Mouse (Mus musculus) limb, embryonic 15.5 days (tissue): ENCODE results near the gene Gm10065. TPM values are rescaled to one million over a fixed set of nuclear protein-coding genes. Genes with fewer than 3 reads are reported as not detected.
A peak's percentile ranks its signal among the peaks of the same experiment; 100 is the strongest.
"Not testable (repeated sequence)": the region's sequence is repeated elsewhere in the genome, so short reads cannot be mapped to it uniquely, and the experiment has no call there.

ENCODE experiments used
- ATAC-seq: fragments of 200-750 bp; cut with Nextera tagmentation; 2 replicates; pipeline ENCODE4 v1.8.0; 2017; ENCODE audit warnings: low read depth, moderate TSS enrichment; ENCODE audit not compliant: insufficient number of reproducible peaks, low FRiP score, low TSS enrichment
- H3K27ac ChIP-seq: fragments of 300-500 bp; sonication (generic); 2 replicates; pipeline ENCODE4 v1.5.1; 2015; ENCODE audit warnings: moderate library complexity, mild to moderate bottlenecking, inconsistent platforms
- H3K27me3 ChIP-seq: fragments of 300-500 bp; sonication (generic); 2 replicates; pipeline ENCODE4 v1.6.1; 2015; ENCODE audit warnings: inconsistent platforms
- H3K36me3 ChIP-seq: fragments of 300-500 bp; sonication (generic); 2 replicates; pipeline ENCODE4 v1.6.1; 2015; ENCODE audit warnings: inconsistent platforms
- H3K4me1 ChIP-seq: fragments of 300-500 bp; sonication (generic); 2 replicates; pipeline ENCODE4 v1.6.1; 2015; ENCODE audit warnings: inconsistent platforms
- H3K4me2 ChIP-seq: fragments of 300-500 bp; sonication (generic); 2 replicates; pipeline ENCODE4 v1.6.1; 2015; ENCODE audit warnings: mild to moderate bottlenecking, inconsistent platforms
- H3K4me3 ChIP-seq: fragments of 300-500 bp; sonication (generic); 2 replicates; pipeline ENCODE4 v1.5.1; 2015; ENCODE audit warnings: mild to moderate bottlenecking, inconsistent platforms
- H3K9ac ChIP-seq: fragments of 300-500 bp; sonication (generic); 2 replicates; pipeline ENCODE4 v1.6.1; 2015; ENCODE audit warnings: inconsistent platforms
- H3K9me3 ChIP-seq: fragments of 300-500 bp; sonication (generic); 2 replicates; pipeline ENCODE4 v1.6.1; 2016; ENCODE audit warnings: inconsistent platforms
- WGBS: fragments of 180-500 bp; shearing (Covaris S2); methylation state at CpG from one replicate; pipeline ENCODE4 v1.1.7; 2015; 5-methylcytosine and 5-hydroxymethylcytosine counted together
- polyA plus RNA-seq: library from polyadenylated mRNA; unstranded; fragments of >200 nt; fragmentation: Nextera tagmentation; extraction: Ambion mirVana; gene quantifications from 2 replicates; pipeline ENCODE4 v1.2.1, GENCODE M21; 2015

Gm10065 gene
- not detected in 2 replicates for polyA plus RNA-seq

DNA sequence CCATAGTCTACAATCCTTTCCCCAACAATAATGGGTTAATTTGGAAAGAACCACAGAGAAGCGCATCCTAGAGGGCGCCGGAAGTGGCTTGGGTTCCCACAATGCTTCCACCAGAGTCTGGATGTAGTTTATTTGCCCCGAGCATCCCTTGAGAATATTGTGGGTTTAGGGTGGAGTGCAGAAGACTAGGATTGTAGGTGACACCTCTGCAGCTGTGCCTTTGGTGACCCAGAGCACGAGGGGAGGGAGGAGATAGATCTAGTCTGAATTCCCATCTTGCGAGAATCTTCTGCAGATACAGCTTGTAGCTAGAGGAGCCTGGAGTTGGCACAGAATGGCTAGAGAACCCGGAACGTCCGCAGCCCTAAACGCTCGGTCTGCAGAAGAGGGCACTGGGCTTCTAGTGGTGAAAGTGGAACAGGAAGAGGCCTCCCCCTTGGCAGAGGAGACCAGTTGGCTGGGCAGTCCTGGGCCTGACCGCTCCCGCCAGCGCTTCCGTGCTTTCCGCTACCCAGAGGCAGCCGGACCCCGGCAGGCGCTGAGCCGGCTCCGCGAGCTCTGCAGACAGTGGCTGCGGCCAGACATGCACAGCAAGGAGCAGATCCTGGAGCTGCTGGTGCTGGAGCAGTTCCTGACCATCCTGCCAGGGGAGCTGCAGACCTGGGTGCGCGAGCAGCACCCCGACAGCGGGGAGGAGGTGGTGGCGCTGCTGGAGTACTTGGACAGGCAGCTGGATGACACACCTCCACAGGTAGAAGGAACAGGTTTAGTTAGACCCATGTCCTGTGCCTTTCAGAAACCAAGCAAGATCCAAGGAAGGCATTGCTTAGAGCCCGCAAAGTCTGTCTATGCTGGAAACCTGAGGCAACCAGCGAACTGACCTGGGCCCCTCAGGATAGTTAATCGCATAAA, at the start of gene Gm10065, which contains the start of gene Zkscan4:
Gene Gm10065, minus strand, starts transcription at position 683 of the 912 bp plus-strand sequence.
Gene Zkscan4, plus strand, starts transcription at position 149 of the 912 bp plus-strand sequence.
- not testable (repeated sequence) for H3K9me3 ChIP-seq, H3K36me3 ChIP-seq, H3K27me3 ChIP-seq, H3K4me1 ChIP-seq
- 2% methylated on average over 30 of the region's 31 CpGs for WGBS
- Histone ChIP-seq H3K9ac (peak within 1 kb of the TSS; percentile 50), H3K27ac (peak within 1 kb of the TSS; percentile 80), H3K4me3 (peak within 1 kb of the TSS; percentile 53), H3K4me2 (peak within 1 kb of the TSS; percentile 69)
- ATAC-seq: peak; percentile 68

DNA sequence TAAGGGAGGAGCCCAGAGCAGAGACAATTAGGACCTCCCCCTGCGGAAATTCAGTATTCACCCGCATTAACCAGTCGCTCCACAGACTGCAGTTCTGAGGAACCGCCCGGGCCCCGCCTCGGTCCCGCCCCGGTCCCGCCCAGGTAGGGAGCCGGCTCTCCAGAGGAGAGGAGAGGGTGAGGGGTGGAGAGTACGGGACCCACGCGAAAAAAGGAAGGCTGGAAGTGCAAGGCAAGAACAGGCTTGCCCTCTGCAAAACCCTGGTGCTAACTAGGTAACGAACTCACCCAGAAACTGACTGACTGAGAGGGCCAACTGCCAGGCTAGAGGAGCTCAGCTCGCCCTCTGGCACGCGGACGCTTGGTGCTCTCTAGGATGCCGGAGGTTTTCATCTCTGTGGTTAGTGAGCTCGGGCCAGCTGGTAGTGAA, 27.0 kb upstream of the Gm10065 start:
- H3K4me3 ChIP-seq: peak overlapping the region; percentile 64
- ATAC-seq: peak; percentile 97
- H3K27ac ChIP-seq: peak overlapping the region; percentile 94
- H3K9ac ChIP-seq: peak overlapping the region; percentile 37; the same call in 1 of the 2 replicates
- H3K4me1 ChIP-seq: peaks cover 3% of the 10 kb centered on the region; the same call in 1 of the 2 replicates
- H3K27me3 ChIP-seq: no peaks in the 10 kb centered on the region
- peak overlapping the region; percentile 52 for H3K4me2 ChIP-seq
- no peaks in the 10 kb centered on the region for H3K36me3 ChIP-seq
- under 1% methylated on average over 21 of the region's 21 CpGs for WGBS
- H3K9me3 ChIP-seq: no peaks in the 10 kb centered on the region

DNA sequence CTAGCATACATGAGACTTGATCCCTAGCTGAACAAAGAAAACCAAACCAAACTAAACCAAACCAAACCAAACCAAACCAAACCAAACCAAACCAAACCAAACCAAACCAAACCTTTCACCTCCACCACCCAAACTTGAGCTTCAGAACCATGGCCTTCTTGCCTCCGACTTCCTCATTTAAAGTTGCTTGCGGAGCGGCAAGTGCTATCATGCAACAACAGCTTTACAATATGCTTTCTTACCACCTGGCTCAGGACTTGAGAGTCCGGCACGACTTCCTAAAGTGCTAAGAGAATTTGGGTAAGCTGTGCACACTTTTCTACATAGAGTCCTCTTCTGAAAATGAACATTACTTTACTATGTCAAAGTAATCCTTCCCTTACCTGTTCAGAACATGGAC, 23.1 kb upstream of the Gm10065 start:
- Histone ChIP-seq H3K4me2 (no peak overlapping the region), H3K27me3 (no peaks in the 10 kb centered on the region), H3K9me3 (no peaks in the 10 kb centered on the region), H3K4me1 (peaks cover 3% of the 10 kb centered on the region; the same call in 1 of the 2 replicates), H3K9ac (no peak overlapping the region), H3K27ac (no peak overlapping the region), H3K36me3 (no peaks in the 10 kb centered on the region), H3K4me3 (no peak overlapping the region)
- ATAC-seq: no peak
- WGBS: 84% methylated on average over 5 of the region's 5 CpGs

DNA sequence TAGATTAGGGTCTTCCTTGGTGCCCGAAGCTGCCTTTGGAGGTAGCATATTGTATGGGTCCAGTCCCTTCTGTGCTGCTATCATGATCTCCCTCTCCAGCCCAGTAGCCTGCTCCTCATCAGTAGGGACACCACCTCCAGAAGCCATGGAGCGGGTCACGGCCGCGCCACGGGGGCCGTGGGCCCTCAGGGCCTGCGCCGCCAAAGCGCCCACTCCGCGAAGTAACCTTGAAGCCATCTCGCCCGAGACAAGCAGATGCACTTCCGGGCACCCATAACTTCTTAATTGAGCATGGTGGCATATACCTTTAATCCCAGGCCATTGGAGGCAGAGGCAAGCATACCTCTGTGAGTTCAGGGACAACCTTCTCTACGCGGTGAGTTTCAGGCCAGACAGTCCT, 21.9 kb upstream of the Gm10065 start, which contains the start of gene Gm11273:
Gene Gm11273, minus strand, starts transcription at position 237 of the 400 bp plus-strand sequence.
- H3K36me3 ChIP-seq, H3K4me3 ChIP-seq, H3K4me2 ChIP-seq, ATAC-seq, H3K27me3 ChIP-seq, H3K9ac ChIP-seq, H3K27ac ChIP-seq, H3K4me1 ChIP-seq, H3K9me3 ChIP-seq: not testable (repeated sequence)
- WGBS: 94% methylated on average over 17 of the region's 17 CpGs

DNA sequence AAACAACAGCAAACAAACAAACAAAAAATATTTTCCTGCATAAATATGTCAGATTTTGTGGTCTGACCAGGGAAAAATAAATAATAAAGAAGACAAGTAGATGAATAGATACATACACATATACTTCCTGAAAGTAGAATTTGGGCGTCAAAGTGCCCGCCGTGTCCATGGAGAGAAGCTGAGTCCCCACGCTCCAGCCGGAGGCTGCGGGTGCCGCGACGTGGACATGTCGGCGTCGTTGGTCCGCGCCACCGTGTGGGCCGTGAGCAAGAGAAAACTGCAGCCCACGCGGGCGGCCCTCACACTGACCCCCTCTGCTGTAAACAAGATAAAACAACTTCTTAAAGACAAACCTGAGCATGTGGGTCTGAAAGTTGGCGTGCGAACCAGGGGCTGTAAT, 15.8 kb upstream of the Gm10065 start, which contains the start of gene AK157302:
Gene AK157302, plus strand, starts transcription at position 144 of the 400 bp plus-strand sequence.
- Histone ChIP-seq H3K36me3 (no peaks in the 10 kb centered on the region), H3K4me1 (no peaks in the 10 kb centered on the region), H3K27me3 (no peaks in the 10 kb centered on the region), H3K27ac (no peak within 1 kb of the TSS), H3K9ac (no peak within 1 kb of the TSS), H3K4me3 (no peak within 1 kb of the TSS), H3K9me3 (no peaks in the 10 kb centered on the region), H3K4me2 (no peak within 1 kb of the TSS)
- no peak for ATAC-seq
- 95% methylated on average over 21 of the region's 21 CpGs for WGBS

DNA sequence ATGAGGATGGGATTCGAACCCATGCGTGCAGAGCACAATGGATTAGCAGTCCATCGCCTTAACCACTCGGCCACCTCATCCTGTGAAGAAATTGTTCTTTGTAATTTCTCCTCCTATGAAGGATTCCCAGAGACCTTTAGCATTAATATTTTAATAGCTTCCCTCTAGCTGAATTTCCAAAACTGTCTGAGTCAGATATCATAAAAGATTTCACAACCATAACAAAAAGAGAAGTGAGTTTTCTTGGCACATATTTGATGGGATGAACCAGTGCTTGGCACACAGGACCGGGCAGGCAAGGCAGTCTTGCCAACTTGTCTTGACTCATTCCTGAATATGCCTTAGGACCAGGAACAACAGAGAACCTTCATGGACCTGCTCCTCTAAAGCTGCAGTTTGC, 13.6 kb upstream of the Gm10065 start:
- no peaks in the 10 kb centered on the region for H3K27me3 ChIP-seq
- no peak for ATAC-seq
- H3K9ac ChIP-seq: no peak overlapping the region
- no peak overlapping the region for H3K4me3 ChIP-seq
- H3K9me3 ChIP-seq: no peaks in the 10 kb centered on the region
- H3K4me1 ChIP-seq: no peaks in the 10 kb centered on the region
- H3K27ac ChIP-seq: no peak overlapping the region
- H3K36me3 ChIP-seq: no peaks in the 10 kb centered on the region
- WGBS: 87% methylated on average over 5 of the region's 5 CpGs
- no peak overlapping the region for H3K4me2 ChIP-seq

DNA sequence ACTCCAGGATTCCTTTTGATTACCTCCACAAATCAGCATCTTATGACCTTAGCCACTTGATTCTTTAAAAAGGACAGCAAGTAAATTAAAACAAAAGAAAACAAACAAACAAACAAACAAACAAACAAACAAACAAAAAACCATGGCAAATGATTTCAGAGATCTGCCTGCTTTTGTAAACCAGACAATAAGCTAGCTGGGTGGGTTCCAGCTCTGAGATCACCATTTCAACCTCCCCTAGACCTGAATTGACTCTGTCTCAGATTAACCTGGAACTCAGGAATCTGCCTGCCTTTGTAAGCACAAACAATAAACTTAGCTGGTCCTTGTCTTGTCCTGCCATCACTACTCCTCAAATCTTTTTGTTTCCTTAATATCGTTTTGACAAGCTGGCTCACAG, 7.6 kb upstream of the Gm10065 start:
- ATAC-seq: no peak
- H3K4me3 ChIP-seq: no peak overlapping the region

DNA sequence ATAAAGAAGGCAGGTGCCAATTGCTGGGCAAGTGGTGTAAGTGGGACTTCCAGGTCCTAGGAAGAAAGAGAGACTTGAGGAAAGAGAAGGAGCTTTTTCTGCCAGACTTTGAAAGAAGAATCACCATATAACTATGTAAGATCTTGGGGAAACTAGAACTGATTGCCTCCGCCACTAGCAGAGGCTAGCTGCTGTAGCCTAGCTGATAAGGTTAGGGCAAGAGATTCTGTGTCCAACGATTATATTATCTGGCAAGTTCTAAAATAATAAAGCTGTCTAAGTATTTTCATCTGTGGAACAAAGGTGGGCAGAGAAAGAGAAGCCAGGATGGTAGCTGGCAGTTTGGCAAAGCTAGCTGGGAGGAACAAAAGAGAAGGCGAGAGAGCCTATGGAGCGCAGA, 6.8 kb downstream of the Gm10065 start:
- Histone ChIP-seq H3K27ac (no peak overlapping the region), H3K36me3 (no peaks in the 10 kb centered on the region), H3K4me3 (no peak overlapping the region), H3K4me2 (no peak overlapping the region), H3K9ac (no peak overlapping the region), H3K4me1 (peaks cover 4% of the 10 kb centered on the region), H3K9me3 (no peaks in the 10 kb centered on the region), H3K27me3 (no peaks in the 10 kb centered on the region)
- 39% methylated on average over 4 of the region's 4 CpGs for WGBS
- ATAC-seq: no peak

More for the DNA sequence above, 7.6 kb upstream of the Gm10065 start:
- WGBS: 84% methylated on average over 1 of the region's 1 CpGs
- Histone ChIP-seq H3K27me3 (no peaks in the 10 kb centered on the region), H3K4me1 (no peaks in the 10 kb centered on the region), H3K9me3 (no peaks in the 10 kb centered on the region), H3K4me2 (no peak overlapping the region), H3K27ac (no peak overlapping the region), H3K9ac (no peak overlapping the region), H3K36me3 (peaks cover 15% of the 10 kb centered on the region; the same call in 1 of the 2 replicates)

DNA sequence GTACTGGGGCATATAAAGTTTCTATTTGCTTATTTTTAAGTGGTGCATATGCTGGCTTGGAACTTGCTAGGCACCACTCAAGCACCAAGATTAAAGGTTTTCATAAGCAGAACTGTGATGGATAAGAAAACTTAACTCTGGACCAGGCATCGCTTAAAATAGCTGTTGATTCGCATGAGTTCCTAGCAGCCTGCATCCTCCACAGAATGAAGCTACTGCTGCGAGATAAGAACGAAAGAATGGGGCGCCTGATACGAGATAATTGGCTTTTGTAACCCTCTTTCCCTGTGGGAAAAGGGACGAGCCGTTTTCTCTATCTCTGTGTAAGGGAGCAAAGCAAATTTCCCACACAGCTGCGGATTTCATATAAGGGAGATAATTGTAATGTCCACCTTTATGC, 10.1 kb downstream of the Gm10065 start:
- WGBS: 41% methylated on average over 9 of the region's 9 CpGs
- H3K4me3 ChIP-seq: no peak overlapping the region
- ATAC-seq: no peak

DNA sequence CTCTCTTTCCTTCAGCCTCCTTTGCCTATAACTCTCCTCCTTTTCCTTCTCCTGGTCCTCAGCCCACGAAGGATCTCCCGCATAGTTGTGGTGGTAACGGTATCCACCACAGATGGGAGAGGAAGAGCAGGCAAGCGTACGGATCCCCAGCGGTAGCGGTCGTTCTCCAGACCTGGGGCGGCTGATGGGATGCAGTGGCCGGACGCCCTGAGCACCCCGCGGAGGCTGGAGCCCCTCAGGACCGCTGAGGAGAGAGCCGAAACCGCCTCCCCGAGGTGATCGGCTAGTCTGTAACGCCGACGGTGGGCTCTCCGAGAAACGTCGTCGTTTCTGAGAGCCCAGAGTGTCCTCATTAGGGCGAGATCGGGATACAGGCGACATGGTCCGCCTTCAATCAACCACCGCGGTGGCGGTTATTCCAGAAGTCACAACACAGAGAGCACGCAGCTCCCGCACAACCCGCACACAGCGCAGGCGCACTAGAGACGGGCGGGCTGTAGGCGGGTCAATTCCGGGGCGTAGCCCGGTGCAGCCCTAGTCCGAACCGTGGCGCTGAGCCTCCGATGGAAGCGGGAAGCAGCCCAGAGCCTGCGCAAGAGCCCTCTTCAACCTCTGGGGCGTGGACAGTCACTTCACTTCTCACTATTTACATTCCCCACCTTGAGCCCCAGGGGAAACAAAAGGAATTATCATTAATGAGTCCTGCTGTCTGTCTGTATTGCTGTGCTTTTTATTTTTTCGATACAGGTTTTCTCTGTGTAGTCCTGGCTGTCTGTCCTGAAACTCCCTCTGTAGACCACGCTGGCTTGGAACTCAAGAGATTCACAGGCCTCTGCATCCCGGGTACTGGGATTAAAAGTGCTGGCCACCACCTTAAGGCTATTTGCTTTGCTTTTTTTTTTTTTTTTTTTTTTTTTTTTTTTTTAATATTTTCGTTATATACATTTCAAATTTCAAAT, 10.9 kb downstream of the Gm10065 start, which contains the start of gene Nkapl:
Gene Nkapl, minus strand, starts transcription at position 449 of the 959 bp plus-strand sequence.
- under 1% methylated on average over 54 of the region's 54 CpGs for WGBS
- Histone ChIP-seq H3K36me3 (no peaks in the 10 kb centered on the region), H3K27ac (peak within 1 kb of the TSS; percentile 4; the same call in 1 of the 2 replicates), H3K4me1 (peaks cover 4% of the 10 kb centered on the region), H3K4me3 (peak within 1 kb of the TSS; percentile 50), H3K9ac (peak within 1 kb of the TSS; percentile 39; the same call in 1 of the 2 replicates), H3K27me3 (no peaks in the 10 kb centered on the region), H3K9me3 (no peaks in the 10 kb centered on the region), H3K4me2 (peak within 1 kb of the TSS; percentile 81)
- ATAC-seq: peak; percentile 91

More for the DNA sequence above, 10.1 kb downstream of the Gm10065 start:
- no peaks in the 10 kb centered on the region for H3K36me3 ChIP-seq
- peaks cover 4% of the 10 kb centered on the region for H3K4me1 ChIP-seq
- H3K27me3 ChIP-seq: no peaks in the 10 kb centered on the region
- no peaks in the 10 kb centered on the region for H3K9me3 ChIP-seq
- no peak overlapping the region for H3K9ac ChIP-seq
- H3K27ac ChIP-seq: no peak overlapping the region
- H3K4me2 ChIP-seq: peak overlapping the region; percentile 81

DNA sequence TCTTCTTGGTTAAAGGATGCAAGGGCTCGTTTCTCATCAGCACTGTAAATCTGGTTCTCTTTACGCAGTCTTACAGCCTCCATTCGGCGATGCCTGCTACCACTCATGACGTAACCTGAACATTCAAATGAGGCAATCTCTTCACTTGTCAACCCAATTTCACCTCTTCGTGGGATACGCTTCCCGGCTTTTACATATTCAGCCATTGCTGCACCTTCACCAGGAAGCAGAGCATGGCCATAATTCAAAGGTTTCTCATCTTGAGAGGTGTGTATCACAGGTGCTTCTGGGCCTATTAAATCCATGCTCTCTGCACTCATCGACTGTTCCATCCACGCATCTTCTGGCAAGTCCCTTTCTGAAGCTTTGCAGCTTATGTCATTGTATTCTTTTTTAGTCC, 11.9 kb downstream of the Gm10065 start:
- H3K4me3 ChIP-seq: no peak overlapping the region
- H3K36me3 ChIP-seq: no peaks in the 10 kb centered on the region
- 85% methylated on average over 10 of the region's 10 CpGs for WGBS
- H3K4me1 ChIP-seq: peaks cover 4% of the 10 kb centered on the region
- no peak overlapping the region for H3K27ac ChIP-seq
- no peak for ATAC-seq
- H3K9me3 ChIP-seq: no peaks in the 10 kb centered on the region
- no peaks in the 10 kb centered on the region for H3K27me3 ChIP-seq
- H3K9ac ChIP-seq: no peak overlapping the region
- H3K4me2 ChIP-seq: no peak overlapping the region
